Mouse (Mus musculus): ENCODE results near the gene Gsdma3.

Gene Gsdma3

DNA sequence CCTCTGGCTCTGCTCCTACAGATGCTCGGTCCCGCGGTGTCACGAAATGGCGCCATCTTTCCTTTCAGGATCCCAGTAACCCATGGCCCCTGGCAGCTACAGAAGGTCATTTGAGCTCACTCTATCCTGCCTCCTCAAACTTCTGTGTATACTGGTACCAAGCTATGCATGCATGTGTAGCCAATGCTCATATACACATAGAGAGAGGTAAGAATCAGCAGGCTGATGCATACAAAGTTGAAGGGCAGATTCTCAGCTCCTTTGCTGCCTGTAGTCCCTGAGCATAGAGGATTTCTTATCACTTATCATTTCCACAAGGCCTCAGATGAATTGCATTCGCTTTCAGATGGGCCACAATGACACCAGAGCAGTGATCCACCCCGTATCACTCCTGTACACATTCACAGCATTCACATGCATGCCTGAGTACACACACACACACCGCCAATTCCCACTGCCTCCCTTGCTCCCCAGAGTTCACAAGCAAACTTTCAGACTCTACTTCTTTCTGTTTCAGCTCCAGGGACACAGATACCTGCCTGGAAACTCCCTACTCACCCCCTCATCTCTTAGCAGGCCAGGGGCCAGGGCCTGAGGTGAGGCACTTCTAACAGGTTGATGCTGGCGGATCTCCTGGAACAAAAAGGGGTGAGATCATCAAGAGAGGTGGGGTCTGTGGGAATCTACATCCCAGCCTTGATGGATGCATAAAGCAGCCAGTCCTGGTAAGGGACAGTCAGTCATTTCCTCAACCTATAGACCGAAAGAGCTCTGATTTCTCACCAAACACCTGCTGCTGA lies at the start of gene Gsdma3, which contains the start of gene Gm12355:
Gsdma3 (plus strand) TSS at position 750 of the 800 bp plus-strand sequence.
Gm12355 (minus strand) TSS at position 51 of the 800 bp plus-strand sequence.
- no peak for DNase-seq

DNA sequence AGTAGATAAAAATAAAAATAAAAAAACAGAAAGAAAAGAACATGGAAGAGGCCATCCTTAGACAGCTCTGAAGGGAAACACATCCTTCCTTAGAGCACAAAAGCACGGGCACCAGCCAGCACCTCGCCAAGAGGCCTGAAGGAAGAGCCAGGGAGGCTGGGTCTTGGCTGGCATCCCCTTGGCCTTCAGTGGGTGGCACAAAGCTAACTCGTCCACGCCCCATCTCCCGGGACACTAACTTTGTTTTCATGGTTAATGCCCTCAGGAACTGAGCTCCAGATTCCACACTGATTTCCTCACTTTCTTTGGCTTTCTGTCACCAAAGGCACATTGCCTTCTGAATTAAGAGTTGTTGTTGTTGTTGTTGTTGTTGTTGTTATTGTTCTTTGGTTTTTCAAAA lies 48.4 kb upstream of the Gsdma3 start:
- no peak for DNase-seq

DNA sequence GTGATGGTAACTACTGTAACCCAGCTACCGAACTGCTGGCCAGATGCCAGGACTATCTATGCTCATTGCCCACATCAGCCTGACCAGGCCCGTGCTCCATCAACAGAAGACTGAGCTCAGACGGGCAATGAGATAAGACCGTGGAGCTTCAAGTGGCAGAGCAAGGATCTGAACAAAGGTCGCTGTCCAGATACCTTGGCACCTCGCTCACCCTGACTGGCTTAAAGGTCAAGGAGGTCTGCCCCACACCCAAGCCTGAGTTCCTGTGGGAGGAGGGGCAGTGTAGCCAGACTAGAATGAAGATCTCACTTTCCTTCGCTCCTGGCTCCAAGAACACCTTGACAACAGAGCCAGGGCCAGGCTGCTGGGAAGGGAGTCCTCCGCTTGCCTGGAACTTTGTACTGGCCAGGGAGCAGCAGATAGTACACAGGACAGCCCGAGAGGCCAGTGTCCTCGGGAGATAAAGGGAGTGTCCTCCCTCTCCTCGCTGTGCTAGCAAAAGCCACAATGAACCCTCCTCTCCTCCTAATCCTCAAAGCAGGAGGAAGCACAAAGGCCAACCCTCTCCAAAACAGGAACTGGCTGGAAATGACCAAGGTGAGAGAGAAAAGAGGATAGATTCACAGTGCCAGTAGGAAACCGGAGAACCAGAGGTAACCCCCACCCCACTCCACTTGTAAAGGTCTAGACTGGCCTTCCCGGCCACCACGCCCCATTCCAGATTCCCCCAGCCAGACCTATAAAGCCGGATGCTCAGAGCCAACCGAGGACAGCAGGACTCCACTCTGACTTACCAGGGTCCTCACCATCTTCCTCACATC lies 45.6 kb upstream of the Gsdma3 start:
- DNase-seq = no peak

DNA sequence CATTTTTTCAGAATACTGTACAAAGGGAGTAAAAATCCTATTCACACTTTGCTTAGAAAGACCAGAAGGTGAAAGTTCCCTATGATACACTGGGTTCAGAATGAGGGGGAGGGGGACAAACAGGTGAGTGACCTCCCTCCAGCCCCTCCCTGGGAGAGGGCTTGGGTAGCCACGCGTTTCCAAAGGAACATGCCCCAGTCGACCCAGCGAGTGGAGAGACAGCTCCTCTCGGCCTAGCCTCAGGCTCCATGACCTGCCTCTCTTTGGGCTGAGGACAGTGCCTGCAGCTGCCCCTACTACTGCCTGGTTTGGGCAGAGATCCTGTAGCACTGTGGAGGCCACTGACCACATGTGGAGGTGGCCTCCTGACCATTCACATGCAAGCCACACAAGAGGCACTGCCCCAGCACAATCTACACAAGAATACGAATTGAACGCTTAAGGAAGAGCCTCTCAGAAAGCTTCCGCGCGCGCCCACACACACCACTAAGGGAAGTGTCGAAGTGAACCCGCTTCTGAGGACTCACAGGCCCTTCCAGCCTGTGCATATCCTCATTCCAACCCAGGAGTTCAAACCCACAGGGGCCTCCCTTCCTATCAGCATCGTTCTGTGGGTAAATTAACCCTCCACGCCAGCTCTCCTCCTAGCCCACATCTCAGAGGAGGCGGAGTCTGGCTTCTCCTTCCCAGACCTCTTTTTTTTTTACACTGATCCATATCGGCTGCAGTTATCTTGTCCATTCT lies 44.7 kb upstream of the Gsdma3 start:
- no peak for DNase-seq

DNA sequence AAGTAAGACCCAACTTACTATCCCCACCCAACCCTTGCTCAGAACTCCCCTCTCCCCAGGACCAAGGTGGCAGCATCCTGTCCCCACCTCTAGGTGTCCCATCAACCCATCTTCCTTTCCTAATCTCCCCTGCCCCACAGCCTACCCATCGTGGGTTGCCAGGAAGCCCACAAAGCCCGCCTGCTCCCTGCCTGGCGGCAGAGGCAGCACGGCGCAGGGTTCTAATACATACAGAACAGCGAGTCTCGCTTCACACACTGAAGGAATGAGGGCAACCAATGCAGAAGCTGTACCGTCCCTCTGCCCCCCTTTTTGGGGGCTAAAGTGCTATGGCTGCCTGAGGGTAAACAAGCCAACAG lies 44.2 kb upstream of the Gsdma3 start:
- DNase-seq = no peak

DNA sequence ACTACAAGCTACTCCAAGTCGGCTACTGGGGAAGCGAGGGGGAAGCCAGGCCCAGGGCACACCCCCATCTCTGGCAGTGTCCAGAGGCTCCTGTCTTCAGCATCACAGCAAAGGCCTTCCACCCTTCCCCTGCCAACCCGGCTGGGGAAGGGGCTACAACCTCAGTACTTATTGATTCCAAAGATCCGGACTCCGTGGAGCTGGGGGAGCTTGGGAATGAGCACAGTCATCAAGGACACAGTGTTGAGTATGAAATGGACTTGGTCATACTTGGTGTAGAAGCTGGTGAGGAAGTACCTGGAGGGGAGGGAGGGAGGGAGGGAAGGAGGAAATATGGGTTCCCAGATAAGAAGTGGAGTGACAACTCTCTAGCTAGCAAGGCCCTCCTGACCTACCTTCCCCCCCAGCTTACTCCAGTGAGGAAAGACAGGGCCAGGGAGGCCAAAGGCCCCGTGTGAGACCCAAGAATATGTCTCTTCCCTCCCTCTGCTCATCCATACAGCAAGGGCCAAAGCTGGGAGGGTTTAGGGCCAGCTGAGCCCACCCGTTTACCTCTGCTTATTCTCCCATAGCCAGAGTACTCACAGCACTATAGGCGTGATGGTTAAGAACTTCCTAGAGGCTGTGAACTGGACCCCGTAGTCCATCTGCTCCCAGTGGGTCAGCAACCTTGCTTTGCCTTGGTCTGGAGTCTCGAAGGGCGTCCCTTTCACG lies 43.5 kb upstream of the Gsdma3 start:
- no peak for DNase-seq

DNA sequence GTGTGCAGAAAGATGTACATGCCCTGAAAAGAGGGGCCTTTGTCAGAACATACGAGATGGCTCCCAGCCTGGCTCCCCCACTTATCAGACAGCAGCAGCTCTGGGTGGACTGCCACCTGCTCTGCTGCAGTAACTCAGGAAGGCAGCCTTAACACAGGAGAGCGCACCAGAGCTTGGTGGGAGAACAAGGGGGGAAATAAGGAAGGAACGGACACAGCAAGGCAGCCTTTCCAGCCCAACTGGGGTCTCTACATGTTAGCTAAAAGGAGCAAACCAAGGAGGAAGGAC lies 43.0 kb upstream of the Gsdma3 start:
- no peak for DNase-seq

DNA sequence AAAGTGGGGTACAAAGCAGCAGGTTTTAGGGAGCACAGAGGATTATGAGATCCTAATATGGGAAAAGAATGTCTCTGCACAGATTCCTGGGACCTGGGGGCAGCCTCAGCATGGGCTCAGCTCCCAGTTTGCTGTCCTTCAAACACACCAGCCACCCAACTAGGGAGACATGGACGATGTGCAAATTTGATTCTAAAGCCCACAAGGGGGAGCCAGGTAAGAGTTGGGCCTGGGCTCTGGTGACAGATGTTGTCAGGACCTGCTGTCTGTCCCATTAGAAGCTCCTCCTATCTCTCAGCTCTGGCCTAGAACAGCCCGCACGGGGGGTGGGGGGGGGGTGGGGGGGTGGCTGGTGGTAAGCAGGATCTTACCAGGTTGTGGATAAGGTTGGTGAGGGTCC lies 42.6 kb upstream of the Gsdma3 start:
- DNase-seq = peak; percentile 17 to 24

DNA sequence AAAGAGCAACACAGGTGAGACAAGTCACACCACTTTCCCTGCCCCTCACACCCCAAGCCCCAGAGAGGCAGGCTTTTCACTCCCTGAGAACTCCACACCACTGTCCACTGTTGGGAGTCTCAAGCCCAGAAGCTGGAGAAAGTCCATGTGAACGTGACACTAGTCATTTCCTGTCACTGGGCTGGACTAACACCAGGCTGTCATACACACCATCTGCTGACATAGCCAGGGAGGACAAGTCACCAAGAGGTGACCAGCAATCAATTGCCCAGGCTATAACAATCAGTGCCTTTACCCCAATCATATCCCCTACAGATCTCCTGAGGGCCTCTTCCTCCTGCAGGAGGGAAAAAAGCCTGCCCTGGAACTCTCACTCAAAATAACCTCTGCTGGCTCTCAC lies 42.0 kb upstream of the Gsdma3 start:
- DNase-seq = no peak

DNA sequence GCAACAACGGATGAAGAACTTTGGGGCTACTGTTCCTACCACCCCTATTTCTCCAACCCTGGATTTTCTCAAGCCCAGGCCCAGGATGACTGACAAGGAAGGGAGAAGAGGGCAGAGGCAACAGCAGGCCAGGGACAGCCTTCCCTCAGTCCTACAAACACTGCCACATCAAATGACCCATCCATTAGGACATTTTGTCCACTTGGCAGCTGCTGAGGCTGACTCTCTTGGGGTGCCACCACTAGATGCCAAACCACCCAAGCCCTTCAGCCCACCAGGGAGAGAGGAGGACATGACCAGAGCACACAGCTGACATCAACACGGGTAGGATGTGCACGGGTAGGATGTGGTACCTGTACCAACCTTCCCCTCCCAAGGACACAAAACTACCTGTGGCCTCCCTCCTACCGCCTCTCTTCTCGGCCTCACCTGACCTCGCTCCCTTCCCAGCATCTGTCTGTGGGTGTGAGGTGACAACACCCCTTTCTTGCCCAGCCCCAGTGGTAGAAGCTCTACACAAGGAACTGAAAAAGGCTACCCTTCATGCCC lies 41.5 kb upstream of the Gsdma3 start:
- DNase-seq = no peak

DNA sequence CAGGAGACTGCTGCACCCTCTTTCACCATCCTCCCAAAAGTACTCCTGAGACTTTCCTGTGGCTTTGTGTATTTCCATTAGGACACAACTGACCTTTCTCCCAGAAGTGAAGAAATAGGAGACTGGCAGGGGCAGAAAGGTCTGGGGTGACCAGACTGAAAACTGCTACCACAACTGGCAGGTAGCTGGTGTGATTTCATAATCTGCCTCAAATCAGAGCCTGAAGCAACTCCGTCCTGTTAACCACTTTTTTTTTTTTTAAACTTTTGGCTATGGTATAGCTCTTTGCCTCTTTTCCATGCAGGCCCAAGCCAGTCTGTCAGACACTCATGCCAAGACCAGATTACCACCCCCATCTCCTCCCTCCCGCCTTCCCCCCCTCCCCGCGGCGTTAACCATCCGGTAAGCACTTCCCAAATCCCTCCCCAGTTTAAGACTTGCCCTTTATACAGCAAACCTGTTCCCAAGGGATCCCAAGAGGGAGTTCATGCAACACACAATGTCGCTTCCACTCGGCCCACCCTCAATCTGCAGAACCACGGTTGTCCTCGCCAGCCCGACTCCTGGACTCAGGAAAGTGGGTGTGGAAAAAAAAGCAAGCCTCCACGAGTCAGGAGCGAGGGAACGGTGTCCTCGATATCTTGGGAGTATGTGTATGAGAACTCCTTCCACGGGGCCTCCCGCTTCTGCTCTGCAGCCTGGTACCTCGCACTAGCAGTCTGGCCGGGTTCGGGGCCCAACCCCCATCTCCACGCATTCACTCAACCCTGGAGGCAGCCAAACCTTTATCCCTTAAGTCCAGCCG lies 39.9 kb upstream of the Gsdma3 start:
- DNase-seq = no peak

DNA sequence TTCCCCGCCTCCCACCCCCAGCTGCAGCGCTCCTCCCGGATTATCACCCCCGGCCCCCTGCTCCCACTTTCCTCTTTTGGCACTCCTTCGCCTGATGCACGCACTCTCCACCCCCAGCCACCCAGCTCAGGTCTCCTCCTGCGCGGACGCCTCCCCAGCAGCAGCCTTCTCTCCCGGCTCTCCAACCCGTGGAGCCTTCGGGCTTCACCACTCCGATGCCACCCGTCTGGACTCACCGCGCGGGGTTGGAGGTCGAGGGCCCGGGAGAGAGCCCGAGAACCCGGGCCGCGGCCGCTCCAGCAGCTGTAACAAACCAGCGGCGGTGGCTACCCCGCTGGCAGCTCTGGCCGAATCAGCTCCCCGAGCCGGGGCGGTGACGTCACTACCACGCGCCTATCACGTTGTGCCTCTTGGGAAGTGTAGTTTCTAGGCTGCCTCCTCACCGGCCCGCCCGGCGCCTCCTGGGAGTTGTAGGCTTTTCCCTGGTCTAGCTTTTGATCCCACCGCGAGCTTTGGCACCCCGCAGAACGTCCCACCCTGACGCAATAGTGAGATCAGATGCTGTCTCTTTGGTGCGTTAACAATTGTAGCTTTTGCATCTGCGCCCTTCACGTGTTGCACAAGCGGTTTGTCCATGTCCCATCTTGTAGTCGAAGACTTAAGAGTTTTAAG lies 39.1 kb upstream of the Gsdma3 start, which contains the start of gene Ormdl3:
Ormdl3 (minus strand) TSS at position 477 of the 672 bp plus-strand sequence.
- DNase-seq = peak; percentile 98

DNA sequence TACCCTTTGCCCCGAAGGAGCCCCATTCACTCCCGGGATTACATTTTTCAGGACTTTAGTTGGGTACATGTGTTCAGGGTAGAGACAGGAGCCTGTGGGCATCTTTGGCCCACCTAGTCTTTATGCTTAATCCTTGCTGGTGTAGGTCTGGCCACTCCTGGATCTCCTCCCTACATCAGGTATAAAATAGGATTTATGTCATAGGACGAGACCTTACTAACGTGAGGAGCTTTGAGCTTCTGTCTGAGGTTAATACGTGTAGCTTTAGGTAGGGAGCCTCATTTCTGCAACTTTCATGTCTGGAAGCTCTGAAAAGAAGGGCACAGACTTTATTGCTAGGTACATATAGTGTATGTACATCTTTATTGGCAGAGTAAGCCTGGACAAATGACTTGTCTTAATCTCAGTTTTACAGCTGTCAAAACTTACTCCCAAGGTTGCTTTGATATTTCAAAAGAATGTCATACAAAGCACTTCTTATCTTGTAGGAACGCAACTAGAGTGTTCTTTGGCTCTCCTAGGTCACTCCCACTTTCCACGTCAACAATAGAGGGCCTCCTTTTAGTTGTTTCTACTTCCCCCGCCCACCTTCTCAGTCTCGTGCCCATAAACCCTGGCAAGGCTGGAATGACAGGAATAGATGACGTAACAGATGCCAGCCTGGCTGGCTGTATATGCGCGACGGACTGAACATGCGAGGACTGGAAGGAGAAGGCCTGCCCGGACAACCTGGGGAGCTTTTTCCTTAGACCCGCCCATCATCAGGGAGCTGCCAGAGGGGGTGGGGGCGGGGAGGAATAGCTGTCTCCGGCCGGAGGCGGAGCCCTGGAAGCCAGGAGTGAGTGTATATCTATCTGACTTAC lies 38.2 kb upstream of the Gsdma3 start:
- DNase-seq = peak; percentile 43 to 56

DNA sequence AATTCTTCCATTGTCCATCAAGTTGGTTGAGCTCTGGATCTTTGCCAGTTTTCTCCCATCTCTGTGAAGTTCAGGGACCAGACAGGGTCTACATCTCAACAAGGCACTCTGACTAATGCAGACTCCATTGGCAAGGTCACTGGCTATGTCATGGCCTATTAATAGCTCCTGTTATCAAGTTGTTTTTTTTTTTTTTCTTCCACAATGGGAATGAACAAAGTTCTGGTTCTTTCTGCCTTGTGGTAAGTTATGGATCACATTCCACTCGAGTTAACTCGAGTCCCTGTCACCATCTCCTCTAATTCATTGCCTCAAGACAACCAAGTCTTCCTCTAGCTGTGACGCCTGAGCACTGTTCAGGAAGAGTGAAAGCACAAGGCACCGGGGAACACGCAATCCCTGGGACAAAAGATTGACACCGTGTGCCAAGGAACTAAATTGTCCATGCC lies 37.3 kb upstream of the Gsdma3 start:
- DNase-seq = no peak

DNA sequence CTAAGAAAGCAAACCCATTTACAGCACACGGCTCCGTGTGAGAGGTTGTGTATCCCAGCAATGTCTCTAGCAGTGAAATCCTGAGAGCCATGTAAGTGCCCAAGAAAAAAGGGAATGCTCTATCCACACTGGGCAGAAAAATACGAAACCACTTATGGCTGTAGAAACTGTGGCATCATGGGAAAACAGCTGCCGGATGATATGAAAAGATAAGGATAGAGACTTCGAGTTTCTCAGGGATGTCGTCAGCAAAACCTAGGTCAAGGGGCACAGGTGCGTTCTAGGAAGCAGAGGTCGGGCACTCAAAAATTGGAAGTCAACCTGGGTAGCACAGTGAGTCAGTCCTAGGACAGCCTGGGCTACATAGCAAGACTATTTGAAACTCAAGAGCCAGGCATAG lies 36.9 kb upstream of the Gsdma3 start:
- DNase-seq = no peak

DNA sequence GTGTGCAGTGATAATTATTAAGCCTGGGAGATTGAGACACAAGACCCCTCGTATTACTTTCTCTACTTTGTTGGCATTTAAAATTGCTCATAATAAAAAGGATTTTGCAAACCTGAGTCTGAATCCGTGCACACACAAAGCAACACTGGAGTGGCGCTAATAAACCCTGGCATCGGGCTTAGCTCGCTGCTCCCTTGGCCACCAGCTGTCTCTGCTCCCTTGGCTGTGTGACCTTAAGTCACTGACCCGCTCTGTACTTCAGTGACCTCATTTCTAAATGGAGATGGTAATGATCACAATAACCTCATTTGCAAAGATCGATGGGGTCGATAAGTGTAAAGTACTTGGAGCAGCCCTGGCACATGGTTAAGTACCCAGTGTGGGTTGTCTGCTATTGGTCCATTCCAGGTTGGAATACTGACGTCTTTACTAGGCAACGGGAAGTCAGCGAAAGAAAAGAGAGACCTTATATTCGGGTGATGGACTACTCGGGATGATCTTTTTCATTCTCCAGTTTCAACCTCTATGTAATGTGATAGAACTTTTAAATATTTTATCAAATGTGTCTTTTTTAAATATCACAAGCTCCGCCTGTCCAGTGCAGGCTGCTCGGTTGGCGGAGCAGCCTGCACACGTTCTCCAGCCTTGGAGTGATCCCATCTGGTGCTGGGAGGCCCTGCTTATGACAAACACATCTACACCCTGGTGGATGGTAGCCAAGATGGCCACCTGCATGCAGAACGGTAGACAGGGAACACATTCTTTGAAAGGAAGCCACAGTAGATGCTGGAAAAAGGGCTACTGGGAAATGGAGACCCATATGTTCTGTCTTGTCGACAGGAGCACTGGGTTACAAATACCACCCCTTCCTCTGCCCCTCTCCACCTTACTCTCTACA lies 35.4 kb upstream of the Gsdma3 start:
- no peak for DNase-seq

DNA sequence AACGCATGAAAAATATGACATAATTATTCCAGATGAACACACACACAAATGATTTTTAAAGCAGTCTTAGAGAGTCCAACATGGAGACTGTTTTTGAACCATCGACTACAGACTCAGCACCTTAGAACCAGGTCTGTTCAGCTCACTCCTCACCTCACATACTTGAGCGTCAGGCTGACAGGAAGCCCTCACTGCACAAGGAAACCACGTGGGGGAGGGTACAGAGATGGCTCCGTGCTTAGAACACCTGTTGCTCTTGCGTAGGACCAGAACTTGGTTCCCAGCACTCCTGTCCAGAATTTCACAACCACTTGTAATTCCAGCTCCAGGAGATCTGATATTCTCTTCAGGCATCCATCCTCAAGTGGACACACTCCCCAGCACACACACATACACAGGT lies 31.1 kb upstream of the Gsdma3 start:
- DNase-seq = no peak

DNA sequence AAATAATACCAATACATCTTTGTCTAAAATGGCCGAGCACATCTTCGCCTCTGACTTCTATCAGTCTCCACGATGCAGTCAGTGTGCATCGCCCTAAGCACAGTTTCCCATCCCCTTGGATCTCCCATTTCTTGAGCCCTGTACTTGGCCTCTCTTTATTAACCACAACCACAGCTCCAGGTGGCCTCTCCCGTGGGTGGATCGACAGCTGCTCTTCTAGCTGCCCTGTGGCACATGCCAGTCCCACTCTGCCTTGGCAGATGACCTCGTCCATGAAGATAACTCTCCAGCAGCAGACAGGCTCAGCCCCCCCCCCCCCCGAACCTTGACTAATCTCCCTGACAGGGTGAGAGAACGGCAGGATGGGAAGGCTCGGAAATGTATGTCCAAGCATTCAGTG lies 30.7 kb upstream of the Gsdma3 start:
- no peak for DNase-seq

DNA sequence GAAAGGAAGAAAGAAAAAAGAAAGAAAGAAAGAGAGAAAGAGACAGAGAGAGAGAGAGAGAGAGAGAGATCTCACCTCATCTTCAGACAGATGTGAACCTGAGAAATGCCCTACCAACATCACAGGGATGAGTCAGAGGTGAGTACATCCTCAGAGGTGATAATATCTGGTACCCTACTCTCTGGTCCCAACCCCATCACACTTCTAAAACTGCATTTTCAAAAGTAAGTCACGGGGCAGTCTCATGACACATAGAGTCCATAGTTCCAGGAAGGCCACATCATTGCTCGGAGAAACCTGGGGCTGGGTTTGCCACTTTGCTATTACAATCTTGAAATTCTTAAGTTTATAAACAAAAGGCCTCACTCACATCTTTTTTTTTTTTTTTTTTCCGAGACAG lies 30.2 kb upstream of the Gsdma3 start:
- DNase-seq = no peak
